Mouse (Mus musculus): ENCODE measurements around the gene Gpr160. TPM values are rescaled to one million over a fixed set of nuclear protein-coding genes. Genes with fewer than 3 reads are reported as not detected.
"Not testable (repeated sequence)": the region's sequence is repeated elsewhere in the genome, so short reads cannot be mapped to it uniquely, and the experiment has no call there.

Gpr160 gene
- polyA plus RNA-seq, 1 experiment from 2014 or later, result 2.5 TPM

DNA sequence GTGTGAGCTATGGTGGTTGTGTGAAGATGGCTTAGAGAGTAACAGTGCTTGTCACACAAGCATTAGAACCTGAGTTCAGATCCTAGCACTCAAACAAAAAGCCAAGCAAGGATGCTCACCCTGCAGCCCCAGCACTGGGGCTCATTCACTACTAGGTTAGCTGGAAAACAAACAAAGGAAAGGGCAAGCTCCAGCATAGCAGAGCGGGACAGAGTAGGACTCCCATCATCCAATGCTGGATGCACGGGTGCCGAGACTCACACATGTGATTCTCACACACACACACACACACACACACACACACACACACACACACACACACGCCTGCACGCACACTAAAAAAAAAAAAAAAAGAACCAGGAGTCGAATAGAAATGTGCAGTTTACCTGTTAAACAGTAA lies 4.3 kb upstream of the Gpr160 start:
- WGBS, result 73% methylated on average over 6 of the region's 6 CpGs
- H3K4me2 ChIP-seq (ENCODE audit: low read depth, low read length), result no peak overlapping the region
- H3K27me3 ChIP-seq (ENCODE audit: control insufficient read depth, insufficient read depth, low read length), result peaks cover 9% of the 10 kb centered on the region
- no peak overlapping the region for H3K27ac ChIP-seq (ENCODE audit: low read length)
- no peak overlapping the region for H3K4me3 ChIP-seq (ENCODE audit: low read length)
- H3K9ac ChIP-seq (ENCODE audit: low read length), result no peak overlapping the region
- peaks cover 2% of the 10 kb centered on the region; the same call in 1 of the 2 replicates for H3K4me1 ChIP-seq (ENCODE audit: control insufficient read depth, insufficient read depth, low read length)
- no peak for ATAC-seq (replicated peaks; ENCODE audit: extremely low read depth, insufficient read depth, low FRiP score)
- no peaks in the 10 kb centered on the region for H3K36me3 ChIP-seq (ENCODE audit: control insufficient read depth, insufficient read depth)
- no peaks in the 10 kb centered on the region for H3K9me3 ChIP-seq (replicated peaks; ENCODE audit: control insufficient read depth, low read length)

DNA sequence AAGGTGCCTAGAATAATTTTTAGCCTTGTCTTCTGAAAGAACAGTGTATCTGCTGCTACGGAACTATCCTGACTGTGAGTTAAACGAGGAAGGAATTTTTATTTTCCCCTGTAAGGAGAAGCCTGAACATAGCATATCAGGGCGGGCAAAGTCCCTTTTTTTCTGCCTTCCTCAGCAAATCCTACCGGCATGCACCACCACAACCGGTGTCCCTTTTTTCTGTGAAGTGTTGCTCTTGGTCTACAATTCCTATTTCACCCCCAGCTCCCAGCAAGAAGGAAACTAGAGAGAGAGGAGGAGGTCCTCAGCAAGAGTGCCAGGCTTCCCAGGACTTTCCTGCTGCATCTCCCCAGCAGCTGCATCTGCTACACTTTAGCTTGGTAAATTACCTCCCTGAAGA lies 2.2 kb upstream of the Gpr160 start:
- no peak for ATAC-seq (replicated peaks; ENCODE audit: extremely low read depth, insufficient read depth, low FRiP score)
- peaks cover 9% of the 10 kb centered on the region for H3K27me3 ChIP-seq (ENCODE audit: control insufficient read depth, insufficient read depth, low read length)

DNA sequence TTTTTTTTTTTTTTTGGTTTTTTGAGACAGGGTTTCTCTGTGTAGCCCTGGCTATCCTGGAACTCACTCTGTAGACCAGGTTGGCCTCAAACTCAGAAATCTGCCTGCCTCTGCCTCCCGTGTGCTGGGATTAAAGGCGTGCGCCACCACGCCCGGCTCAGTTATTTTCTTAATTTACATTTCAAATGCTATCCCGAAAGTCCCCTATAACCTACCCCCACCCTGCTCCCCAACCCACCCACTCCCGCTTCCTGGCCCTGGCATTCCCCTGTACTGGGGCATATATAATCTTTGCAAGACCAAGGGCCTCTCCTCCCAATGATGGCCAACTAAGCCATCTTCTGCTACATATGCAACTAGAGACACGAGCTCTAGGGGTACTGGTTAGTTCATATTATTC lies 3.8 kb downstream of the Gpr160 start:
- H3K36me3 ChIP-seq (ENCODE audit: control insufficient read depth, insufficient read depth); H3K4me2 ChIP-seq (ENCODE audit: low read depth, low read length); H3K9me3 ChIP-seq (replicated peaks; ENCODE audit: control insufficient read depth, low read length); H3K27ac ChIP-seq (ENCODE audit: low read length); H3K4me1 ChIP-seq (ENCODE audit: control insufficient read depth, insufficient read depth, low read length); H3K9ac ChIP-seq (ENCODE audit: low read length); H3K4me3 ChIP-seq (ENCODE audit: low read length); H3K27me3 ChIP-seq (ENCODE audit: control insufficient read depth, insufficient read depth, low read length); ATAC-seq (replicated peaks; ENCODE audit: extremely low read depth, insufficient read depth, low FRiP score): not testable (repeated sequence)
- 92% methylated on average over 8 of the region's 8 CpGs for WGBS

More for the DNA sequence above, 2.2 kb upstream of the Gpr160 start:
- Histone ChIP-seq H3K4me2 (ENCODE audit: low read depth, low read length) (no peak overlapping the region), H3K4me1 (ENCODE audit: control insufficient read depth, insufficient read depth, low read length) (peaks cover 2% of the 10 kb centered on the region; the same call in 1 of the 2 replicates), H3K9ac (ENCODE audit: low read length) (no peak overlapping the region), H3K4me3 (ENCODE audit: low read length) (no peak overlapping the region), H3K9me3 (replicated peaks; ENCODE audit: control insufficient read depth, low read length) (no peaks in the 10 kb centered on the region), H3K36me3 (ENCODE audit: control insufficient read depth, insufficient read depth) (no peaks in the 10 kb centered on the region), H3K27ac (ENCODE audit: low read length) (no peak overlapping the region)
- 83% methylated on average over 5 of the region's 5 CpGs for WGBS

DNA sequence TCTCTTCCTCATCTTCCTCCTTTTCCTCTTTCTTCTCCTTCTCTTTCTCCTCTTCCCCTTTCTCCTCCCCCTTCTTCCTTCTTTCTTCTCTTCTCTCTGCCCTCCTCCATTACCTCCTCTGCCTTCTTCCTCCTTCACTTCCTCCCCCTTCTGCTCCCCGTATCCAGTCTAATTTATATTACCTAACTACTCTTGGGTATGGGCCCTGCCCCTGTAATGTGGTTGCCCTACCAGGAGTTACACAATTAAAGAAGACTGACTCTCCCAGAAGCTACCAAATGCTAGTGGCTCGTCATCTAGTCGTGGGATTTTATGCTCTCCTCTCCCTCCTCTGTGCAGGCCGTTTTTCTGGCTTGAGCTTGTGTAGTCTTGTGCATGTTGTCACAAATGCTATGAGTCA lies 5.0 kb downstream of the Gpr160 start:
- Histone ChIP-seq H3K9ac (ENCODE audit: low read length) (no peak overlapping the region), H3K4me1 (ENCODE audit: control insufficient read depth, insufficient read depth, low read length) (peaks cover 2% of the 10 kb centered on the region; the same call in 1 of the 2 replicates), H3K9me3 (replicated peaks; ENCODE audit: control insufficient read depth, low read length) (no peaks in the 10 kb centered on the region), H3K36me3 (ENCODE audit: control insufficient read depth, insufficient read depth) (no peaks in the 10 kb centered on the region), H3K27ac (ENCODE audit: low read length) (no peak overlapping the region), H3K4me3 (ENCODE audit: low read length) (no peak overlapping the region), H3K27me3 (ENCODE audit: control insufficient read depth, insufficient read depth, low read length) (no peaks in the 10 kb centered on the region; the same call in 1 of the 2 replicates), H3K4me2 (ENCODE audit: low read depth, low read length) (no peak overlapping the region)
- ATAC-seq (replicated peaks; ENCODE audit: extremely low read depth, insufficient read depth, low FRiP score), result no peak
- 67% methylated on average over 4 of the region's 4 CpGs for WGBS

DNA sequence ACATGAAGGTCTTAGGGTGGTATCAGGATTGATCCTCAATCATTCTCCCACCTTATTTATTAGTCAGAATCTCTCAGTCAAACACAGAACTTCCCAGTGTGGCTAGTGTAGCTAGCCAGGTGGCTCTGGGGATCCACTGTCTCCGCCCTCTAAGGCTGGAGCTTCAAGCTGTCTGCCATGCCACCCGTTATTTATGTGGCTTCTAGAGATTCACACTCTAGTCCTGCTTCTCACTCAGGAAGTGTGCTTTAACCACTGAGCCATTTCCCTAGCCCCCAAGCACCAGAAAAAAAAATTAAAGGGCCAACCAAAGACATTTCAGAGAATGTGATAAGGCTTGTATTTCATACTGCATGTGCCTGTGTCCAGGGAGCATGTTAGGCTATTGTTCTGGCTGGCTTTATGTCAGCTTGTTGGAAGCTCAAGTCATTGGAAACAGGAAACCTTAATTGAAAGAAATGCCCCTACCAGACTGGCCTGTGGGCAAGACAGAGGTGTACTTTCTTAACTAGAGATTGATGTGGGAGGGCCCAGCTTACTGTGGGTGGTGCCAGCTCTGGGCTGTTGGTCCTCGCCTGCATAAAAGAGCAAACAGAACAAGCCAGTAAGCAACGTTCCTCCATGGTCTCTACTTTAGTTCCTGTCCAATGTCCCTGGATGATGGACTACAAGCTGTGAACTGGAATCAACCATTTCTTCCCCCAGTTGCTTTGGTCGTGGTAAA lies 8.1 kb downstream of the Gpr160 start:
- Histone ChIP-seq H3K4me1 (ENCODE audit: control insufficient read depth, insufficient read depth, low read length) (no peaks in the 10 kb centered on the region), H3K9ac (ENCODE audit: low read length) (no peak overlapping the region), H3K27me3 (ENCODE audit: control insufficient read depth, insufficient read depth, low read length) (no peaks in the 10 kb centered on the region), H3K4me2 (ENCODE audit: low read depth, low read length) (no peak overlapping the region), H3K9me3 (replicated peaks; ENCODE audit: control insufficient read depth, low read length) (no peaks in the 10 kb centered on the region), H3K27ac (ENCODE audit: low read length) (no peak overlapping the region), H3K4me3 (ENCODE audit: low read length) (no peak overlapping the region), H3K36me3 (ENCODE audit: control insufficient read depth, insufficient read depth) (no peaks in the 10 kb centered on the region)
- WGBS, result 62% methylated on average over 5 of the region's 5 CpGs
- ATAC-seq (replicated peaks; ENCODE audit: extremely low read depth, insufficient read depth, low FRiP score), result no peak

DNA sequence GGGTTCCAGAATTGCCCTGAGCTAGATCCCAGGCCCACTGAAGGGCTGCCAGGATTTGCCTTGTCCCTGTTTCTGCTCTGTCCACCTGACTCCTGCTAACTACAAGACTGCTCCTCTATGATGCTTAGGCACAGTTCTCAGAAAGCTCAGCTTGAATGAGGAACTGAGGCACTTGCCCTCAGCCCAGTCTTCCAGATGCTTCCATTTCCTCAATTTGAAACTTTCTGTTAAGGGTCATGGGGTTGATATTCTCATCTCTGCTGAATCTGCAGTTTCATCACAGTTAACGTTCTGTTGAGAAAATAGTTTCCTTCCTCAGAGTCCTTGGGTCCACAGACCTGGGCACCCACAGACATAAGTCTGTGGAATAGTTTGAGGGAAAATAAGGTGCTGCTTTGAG lies 8.9 kb downstream of the Gpr160 start:
- Histone ChIP-seq H3K4me3 (ENCODE audit: low read length) (no peak overlapping the region), H3K27ac (ENCODE audit: low read length) (no peak overlapping the region)
- 67% methylated on average over 1 of the region's 1 CpGs for WGBS

DNA sequence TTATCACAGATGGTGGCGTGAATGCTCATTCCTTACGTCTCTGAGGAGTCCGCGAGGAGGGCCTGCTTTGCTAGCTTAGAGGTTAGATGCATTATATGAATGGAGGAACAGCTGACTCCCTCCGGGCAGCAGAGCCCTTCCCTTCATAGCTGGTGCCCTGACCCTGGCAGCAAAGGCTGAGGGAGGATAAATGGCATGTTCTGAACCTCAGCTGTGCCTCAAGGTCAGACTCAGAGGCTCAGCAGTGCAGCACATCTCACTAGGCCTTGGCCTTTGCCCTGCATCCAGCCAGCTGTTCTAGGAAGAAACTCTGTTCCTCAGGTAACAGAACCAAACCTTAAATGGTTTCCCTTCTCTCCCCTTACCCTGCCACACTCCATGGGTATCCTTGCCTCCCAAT lies 12.4 kb downstream of the Gpr160 start:
- Histone ChIP-seq H3K36me3 (ENCODE audit: control insufficient read depth, insufficient read depth) (no peaks in the 10 kb centered on the region), H3K9ac (ENCODE audit: low read length) (no peak overlapping the region), H3K27ac (ENCODE audit: low read length) (no peak overlapping the region), H3K4me2 (ENCODE audit: low read depth, low read length) (no peak overlapping the region), H3K4me1 (ENCODE audit: control insufficient read depth, insufficient read depth, low read length) (no peaks in the 10 kb centered on the region), H3K9me3 (replicated peaks; ENCODE audit: control insufficient read depth, low read length) (no peaks in the 10 kb centered on the region), H3K27me3 (ENCODE audit: control insufficient read depth, insufficient read depth, low read length) (no peaks in the 10 kb centered on the region), H3K4me3 (ENCODE audit: low read length) (no peak overlapping the region)
- 68% methylated on average over 5 of the region's 5 CpGs for WGBS
- ATAC-seq (replicated peaks; ENCODE audit: extremely low read depth, insufficient read depth, low FRiP score), result no peak

More for the DNA sequence above, 8.9 kb downstream of the Gpr160 start:
- H3K27me3 ChIP-seq (ENCODE audit: control insufficient read depth, insufficient read depth, low read length), result no peaks in the 10 kb centered on the region
- H3K9me3 ChIP-seq (replicated peaks; ENCODE audit: control insufficient read depth, low read length), result no peaks in the 10 kb centered on the region
- H3K4me2 ChIP-seq (ENCODE audit: low read depth, low read length), result no peak overlapping the region
- H3K4me1 ChIP-seq (ENCODE audit: control insufficient read depth, insufficient read depth, low read length), result no peaks in the 10 kb centered on the region
- no peak for ATAC-seq (replicated peaks; ENCODE audit: extremely low read depth, insufficient read depth, low FRiP score)
- no peak overlapping the region for H3K9ac ChIP-seq (ENCODE audit: low read length)
- H3K36me3 ChIP-seq (ENCODE audit: control insufficient read depth, insufficient read depth), result no peaks in the 10 kb centered on the region

DNA sequence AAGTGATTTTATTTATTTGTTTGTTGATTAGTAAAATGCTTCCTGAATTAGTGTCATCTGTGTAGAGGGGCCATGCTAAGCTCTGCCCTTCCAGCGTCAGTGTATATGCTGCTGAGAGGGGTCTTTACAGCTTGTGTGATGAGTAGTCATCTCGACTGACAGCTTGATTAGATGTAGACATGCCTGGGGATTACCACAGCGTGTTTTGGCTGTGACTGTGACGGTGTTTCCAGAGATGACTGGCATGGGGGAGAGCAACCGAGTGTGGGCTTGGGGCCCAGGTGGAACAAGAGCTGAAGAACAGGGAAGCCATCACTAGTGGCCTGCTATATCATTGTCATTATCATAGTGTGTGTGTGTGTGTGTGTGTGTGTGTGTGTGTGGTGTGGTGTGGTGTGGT lies 12.9 kb downstream of the Gpr160 start:
- H3K4me3 ChIP-seq (ENCODE audit: low read length), result no peak overlapping the region
- H3K27ac ChIP-seq (ENCODE audit: low read length), result no peak overlapping the region
- no peak for ATAC-seq (replicated peaks; ENCODE audit: extremely low read depth, insufficient read depth, low FRiP score)
- no peaks in the 10 kb centered on the region for H3K9me3 ChIP-seq (replicated peaks; ENCODE audit: control insufficient read depth, low read length)
- H3K4me2 ChIP-seq (ENCODE audit: low read depth, low read length), result no peak overlapping the region
- 55% methylated on average over 5 of the region's 5 CpGs for WGBS
- no peaks in the 10 kb centered on the region for H3K27me3 ChIP-seq (ENCODE audit: control insufficient read depth, insufficient read depth, low read length)
- no peaks in the 10 kb centered on the region for H3K36me3 ChIP-seq (ENCODE audit: control insufficient read depth, insufficient read depth)
- H3K9ac ChIP-seq (ENCODE audit: low read length), result no peak overlapping the region
- no peaks in the 10 kb centered on the region for H3K4me1 ChIP-seq (ENCODE audit: control insufficient read depth, insufficient read depth, low read length)

DNA sequence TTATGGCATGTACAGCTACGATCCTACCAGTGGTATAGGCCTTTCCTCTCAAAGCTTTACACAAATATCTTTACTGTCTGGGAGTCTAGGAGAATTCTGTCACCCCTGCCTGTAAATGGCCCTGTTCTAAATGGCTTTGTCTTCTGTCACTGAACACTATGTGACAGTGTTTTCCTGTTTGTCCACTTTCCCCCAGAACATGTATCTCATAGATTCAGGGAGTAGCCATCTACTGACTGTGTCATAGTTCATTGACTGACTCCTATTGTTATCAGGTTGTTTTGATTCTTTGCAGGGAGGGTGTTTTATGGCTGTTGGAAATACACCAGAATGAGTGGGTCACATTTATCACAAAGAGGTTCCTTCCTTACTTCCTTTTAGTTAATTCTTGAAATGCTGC lies 14.2 kb downstream of the Gpr160 start:
- ATAC-seq (replicated peaks; ENCODE audit: extremely low read depth, insufficient read depth, low FRiP score), result no peak; the same call in 1 of the 2 replicates
- H3K4me3 ChIP-seq (ENCODE audit: low read length), result no peak overlapping the region
- no peak overlapping the region for H3K4me2 ChIP-seq (ENCODE audit: low read depth, low read length)
- no peak overlapping the region for H3K9ac ChIP-seq (ENCODE audit: low read length)
- no peaks in the 10 kb centered on the region for H3K4me1 ChIP-seq (ENCODE audit: control insufficient read depth, insufficient read depth, low read length)
- no peak overlapping the region for H3K27ac ChIP-seq (ENCODE audit: low read length)
- 72% methylated on average over 1 of the region's 1 CpGs for WGBS
- H3K36me3 ChIP-seq (ENCODE audit: control insufficient read depth, insufficient read depth), result no peaks in the 10 kb centered on the region
- H3K27me3 ChIP-seq (ENCODE audit: control insufficient read depth, insufficient read depth, low read length), result no peaks in the 10 kb centered on the region
- H3K9me3 ChIP-seq (replicated peaks; ENCODE audit: control insufficient read depth, low read length), result no peaks in the 10 kb centered on the region
